Mouse (Mus musculus) hindbrain, embryonic 16.5 days (tissue): ENCODE data around the gene 1700029P11Rik. TPM values are rescaled to one million over a fixed set of nuclear protein-coding genes. Genes with fewer than 3 reads are reported as not detected.

ENCODE experiments used
- ATAC-seq: fragments of 200-750 bp; cut with Nextera tagmentation; 2 replicates; pipeline ENCODE4 v1.8.0; 2017; ENCODE audit warnings: moderate TSS enrichment, moderate library complexity
- H3K27ac ChIP-seq: fragments of 300-500 bp; sonication (generic); 2 replicates; pipeline ENCODE4 v1.5.1; 2014; ENCODE audit warnings: low read depth, mild to moderate bottlenecking, control low read depth, low read length, moderate library complexity
- H3K27me3 ChIP-seq: fragments of 300-500 bp; sonication (generic); replicated peaks from 2 replicates; pipeline ENCODE4 v1.6.1; 2014; ENCODE audit warnings: low read length; ENCODE audit not compliant: control insufficient read depth, insufficient read depth
- H3K36me3 ChIP-seq: fragments of 300-500 bp; sonication (generic); 2 replicates; pipeline ENCODE4 v1.6.1; 2014; ENCODE audit warnings: mild to moderate bottlenecking, low read length, moderate library complexity, mixed read lengths; ENCODE audit not compliant: control insufficient read depth, insufficient read depth
- H3K4me1 ChIP-seq: fragments of 300-500 bp; sonication (generic); 2 replicates; pipeline ENCODE4 v1.6.1; 2014; ENCODE audit warnings: low read depth, low read length; ENCODE audit not compliant: control insufficient read depth, insufficient read depth
- H3K4me2 ChIP-seq: fragments of 300-500 bp; sonication (generic); 2 replicates; pipeline ENCODE4 v1.6.1; 2014; ENCODE audit warnings: mild to moderate bottlenecking, low read length, control low read depth, moderate library complexity
- H3K4me3 ChIP-seq: fragments of 300-500 bp; sonication (generic); 2 replicates; pipeline ENCODE4 v1.5.1; 2014; ENCODE audit warnings: mild to moderate bottlenecking, low read length, control low read depth, moderate library complexity
- H3K9ac ChIP-seq: fragments of 300-500 bp; sonication (generic); 2 replicates; pipeline ENCODE4 v1.6.1; 2014; ENCODE audit warnings: low read depth, mild to moderate bottlenecking, control low read depth, low read length, moderate library complexity
- H3K9me3 ChIP-seq: fragments of 300-500 bp; sonication (generic); 2 replicates; pipeline ENCODE4 v1.6.1; 2014; ENCODE audit warnings: mild to moderate bottlenecking, low read length, moderate library complexity; ENCODE audit not compliant: control insufficient read depth
- WGBS: fragments of 180-500 bp; shearing (Covaris S2); extraction: QIAGEN DNeasy Blood & Tissue Kit; methylation state at CpG from one replicate; pipeline ENCODE4 v1.1.7; 2014; 5-methylcytosine and 5-hydroxymethylcytosine counted together
- polyA plus RNA-seq: library from polyadenylated mRNA; unstranded; fragments of >200 nt; fragmentation: Nextera tagmentation; extraction: Ambion mirVana; gene quantifications from 2 replicates; pipeline ENCODE4 v1.2.1, GENCODE M21; 2015

The 1700029P11Rik gene
- polyA plus RNA-seq, 1 experiment from 2014 or later = not detected

- H3K4me2 ChIP-seq = no peak overlapping the region
- no peak overlapping the region for H3K4me3 ChIP-seq
- ATAC-seq = no peak
- H3K9ac ChIP-seq = no peak overlapping the region
- no peaks in the 10 kb centered on the region for H3K9me3 ChIP-seq
- peaks cover 18% of the 10 kb centered on the region for H3K36me3 ChIP-seq
- WGBS = 96% methylated on average over 9 of the region's 9 CpGs
- no peaks in the 10 kb centered on the region for H3K27me3 ChIP-seq
- 0 out of 2 replicates have a peak, but pooled peaks cover 3% of the 10 kb centered on the region for H3K4me1 ChIP-seq
- no peak overlapping the region for H3K27ac ChIP-seq
Measured at GRCm38 (mm10) chr15:81954151-81954583, 26.2 kb upstream of the 1700029P11Rik start.

GRCm38 (mm10) chr15:81954716-81955115, 25.6 kb upstream of the 1700029P11Rik start:
- H3K4me3 ChIP-seq = no peak overlapping the region
- no peak overlapping the region for H3K4me2 ChIP-seq
- 92% methylated on average over 6 of the region's 6 CpGs for WGBS
- H3K27me3 ChIP-seq = no peaks in the 10 kb centered on the region
- no peak overlapping the region for H3K27ac ChIP-seq
- peaks cover 15% of the 10 kb centered on the region for H3K36me3 ChIP-seq
- H3K4me1 ChIP-seq = peaks cover 6% of the 10 kb centered on the region; the same call in 1 of the 2 replicates
- no peaks in the 10 kb centered on the region for H3K9me3 ChIP-seq
- no peak overlapping the region for H3K9ac ChIP-seq
- ATAC-seq = no peak

GRCm38 (mm10) chr15:81955414-81955813, 24.9 kb upstream of the 1700029P11Rik start:
- ATAC-seq = no peak
- H3K27ac ChIP-seq = no peak overlapping the region
- no peak overlapping the region for H3K4me2 ChIP-seq
- H3K9ac ChIP-seq = no peak overlapping the region
- 95% methylated on average over 15 of the region's 15 CpGs for WGBS
- H3K4me1 ChIP-seq = peaks cover 6% of the 10 kb centered on the region; the same call in 1 of the 2 replicates
- H3K36me3 ChIP-seq = peaks cover 15% of the 10 kb centered on the region
- no peaks in the 10 kb centered on the region for H3K27me3 ChIP-seq
- no peak overlapping the region for H3K4me3 ChIP-seq
- H3K9me3 ChIP-seq = no peaks in the 10 kb centered on the region

GRCm38 (mm10) chr15:81956457-81956856, 23.9 kb upstream of the 1700029P11Rik start:
- Histone ChIP-seq H3K36me3 (peaks cover 15% of the 10 kb centered on the region), H3K27me3 (no peaks in the 10 kb centered on the region), H3K9me3 (no peaks in the 10 kb centered on the region), H3K4me1 (peaks cover 6% of the 10 kb centered on the region; the same call in 1 of the 2 replicates), H3K9ac (no peak overlapping the region), H3K27ac (no peak overlapping the region), H3K4me3 (no peak overlapping the region), H3K4me2 (no peak overlapping the region)
- WGBS = 55% methylated on average over 8 of the region's 8 CpGs
- no peak for ATAC-seq

- Histone ChIP-seq H3K27ac (no peak overlapping the region), H3K9ac (no peak overlapping the region), H3K36me3 (peaks cover 13% of the 10 kb centered on the region), H3K4me1 (peaks cover 6% of the 10 kb centered on the region; the same call in 1 of the 2 replicates), H3K4me3 (no peak overlapping the region), H3K27me3 (no peaks in the 10 kb centered on the region), H3K4me2 (no peak overlapping the region), H3K9me3 (no peaks in the 10 kb centered on the region)
- no peak for ATAC-seq
- 90% methylated on average over 11 of the region's 11 CpGs for WGBS
Measured at GRCm38 (mm10) chr15:81957598-81957997, 22.7 kb upstream of the 1700029P11Rik start.

GRCm38 (mm10) chr15:81958906-81959305, 21.4 kb upstream of the 1700029P11Rik start:
- Histone ChIP-seq H3K9ac (no peak overlapping the region), H3K4me1 (peaks cover 6% of the 10 kb centered on the region; the same call in 1 of the 2 replicates), H3K4me2 (no peak overlapping the region), H3K4me3 (no peak overlapping the region), H3K27me3 (no peaks in the 10 kb centered on the region), H3K36me3 (peaks cover 13% of the 10 kb centered on the region), H3K9me3 (no peaks in the 10 kb centered on the region), H3K27ac (no peak overlapping the region)
- 94% methylated on average over 3 of the region's 3 CpGs for WGBS
- ATAC-seq = no peak

- H3K4me1 ChIP-seq = peaks cover 6% of the 10 kb centered on the region; the same call in 1 of the 2 replicates
Measured at GRCm38 (mm10) chr15:81960171-81961077, 19.9 kb upstream of the 1700029P11Rik start, which contains the start of gene Pmm1. TSS of gene Pmm1 (minus strand) at chr15:81960930.

GRCm38 (mm10) chr15:81961078-81961451, 19.3 kb upstream of the 1700029P11Rik start:
- Histone ChIP-seq H3K9ac (peak overlapping the region; percentile 53; the same call in 1 of the 2 replicates), H3K4me1 (peaks cover 6% of the 10 kb centered on the region; the same call in 1 of the 2 replicates), H3K4me3 (peak overlapping the region; percentile 74), H3K9me3 (no peaks in the 10 kb centered on the region), H3K36me3 (no peaks in the 10 kb centered on the region), H3K27ac (peak overlapping the region; percentile 91), H3K4me2 (peak overlapping the region; percentile 90), H3K27me3 (no peaks in the 10 kb centered on the region)
- WGBS = 4% methylated on average over 8 of the region's 8 CpGs
- ATAC-seq = no peak

More at GRCm38 (mm10) chr15:81960171-81961077, 19.9 kb upstream of the 1700029P11Rik start, which contains the start of gene Pmm1:
- Histone ChIP-seq H3K4me3 (peak within 1 kb of the TSS; percentile 74), H3K9me3 (no peaks in the 10 kb centered on the region), H3K27me3 (no peaks in the 10 kb centered on the region), H3K27ac (peak within 1 kb of the TSS; percentile 91), H3K36me3 (peaks cover 2% of the 10 kb centered on the region; the same call in 1 of the 2 replicates), H3K4me2 (peak within 1 kb of the TSS; percentile 90), H3K9ac (peak within 1 kb of the TSS; percentile 89)
- WGBS = under 1% methylated on average over 68 of the region's 77 CpGs
- ATAC-seq = peak; percentile 98

- H3K4me1 ChIP-seq = peaks cover 3% of the 10 kb centered on the region; the same call in 1 of the 2 replicates
- H3K27ac ChIP-seq = no peak overlapping the region
- H3K36me3 ChIP-seq = no peaks in the 10 kb centered on the region
- no peak for ATAC-seq
- 85% methylated on average over 1 of the region's 1 CpGs for WGBS
- H3K4me2 ChIP-seq = no peak overlapping the region
- H3K27me3 ChIP-seq = no peaks in the 10 kb centered on the region
- H3K4me3 ChIP-seq = no peak overlapping the region
- H3K9ac ChIP-seq = no peak overlapping the region
- H3K9me3 ChIP-seq = no peaks in the 10 kb centered on the region
Measured at GRCm38 (mm10) chr15:81964262-81964661, 16.1 kb upstream of the 1700029P11Rik start.
